Mouse (Mus musculus): ENCODE measurements at regions not wholly inside any gene's neighbourhood (a gene's known extent, or its start where the extent isn't known, plus 50 kb on each side); places are given as distances from the start of the nearest gene placed in this dataset.
A peak's percentile ranks its signal among the peaks of the same experiment; 100 is the strongest.

GRCm38 (mm10) chr14:98937933-98938332 is 56.2 kb downstream of the Rpl36a-ps1 start:
- DNase-seq (ENCODE audit: low read depth, low spot score): no peak

GRCm38 (mm10) chr14:98937373-98937772 is 56.7 kb downstream of the Rpl36a-ps1 start:
- no peak for DNase-seq (ENCODE audit: low read depth, low spot score)

- no peak for DNase-seq (ENCODE audit: low read depth, low spot score)
These were observed 60.7 kb downstream of the Rpl36a-ps1 start for GRCm38 (mm10) chr14:98933371-98933916.

GRCm38 (mm10) chr14:98929276-98929675 is 64.8 kb downstream of the Rpl36a-ps1 start:
- DNase-seq (ENCODE audit: low read depth, low spot score): no peak

GRCm38 (mm10) chr14:98908234-98908633 is 85.9 kb downstream of the Rpl36a-ps1 start:
- no peak for DNase-seq (ENCODE audit: low read depth, low spot score)

- DNase-seq (ENCODE audit: low read depth, low spot score): no peak
These were observed 95.2 kb downstream of the Rpl36a-ps1 start for GRCm38 (mm10) chr14:98898876-98899275.

GRCm38 (mm10) chr14:98897390-98897789 is 96.7 kb downstream of the Rpl36a-ps1 start:
- no peak for DNase-seq (ENCODE audit: low read depth, low spot score)

- no peak for DNase-seq (ENCODE audit: low read depth, low spot score)
These were observed 98.2 kb downstream of the Rpl36a-ps1 start for GRCm38 (mm10) chr14:98895933-98896332.

GRCm38 (mm10) chr14:98892670-98893069 is 101.4 kb downstream of the Rpl36a-ps1 start:
- no peak for DNase-seq (ENCODE audit: low read depth, low spot score)

- no peak for DNase-seq (ENCODE audit: low read depth, low spot score)
These were observed 102.7 kb downstream of the Rpl36a-ps1 start for GRCm38 (mm10) chr14:98891252-98891947.

GRCm38 (mm10) chr14:98887588-98887987 is 106.5 kb downstream of the Rpl36a-ps1 start:
- no peak for DNase-seq (ENCODE audit: low read depth, low spot score)

- peak; percentile 28 for DNase-seq (ENCODE audit: low read depth, low spot score)
These were observed 107.1 kb downstream of the Rpl36a-ps1 start for GRCm38 (mm10) chr14:98886982-98887381.

GRCm38 (mm10) chr14:98882586-98882985 is 111.5 kb downstream of the Rpl36a-ps1 start:
- DNase-seq (ENCODE audit: low read depth, low spot score): no peak

- DNase-seq (ENCODE audit: low read depth, low spot score): no peak
These were observed 116.2 kb downstream of the Rpl36a-ps1 start for GRCm38 (mm10) chr14:98877956-98878355.

GRCm38 (mm10) chr14:98873446-98873845 is 120.7 kb downstream of the Rpl36a-ps1 start:
- peak; percentile 11 for DNase-seq (ENCODE audit: low read depth, low spot score)

GRCm38 (mm10) chr14:98869888-98870287 is 124.2 kb downstream of the Rpl36a-ps1 start:
- no peak for DNase-seq (ENCODE audit: low read depth, low spot score)

- no peak for DNase-seq (ENCODE audit: low read depth, low spot score)
These were observed 127.2 kb downstream of the Rpl36a-ps1 start for GRCm38 (mm10) chr14:98866880-98867279.

GRCm38 (mm10) chr14:98864001-98864400 is 130.1 kb downstream of the Rpl36a-ps1 start:
- DNase-seq (ENCODE audit: low read depth, low spot score): no peak

- no peak for DNase-seq (ENCODE audit: low read depth, low spot score)
These were observed 130.5 kb downstream of the Rpl36a-ps1 start for GRCm38 (mm10) chr14:98863598-98863997.

GRCm38 (mm10) chr14:98862095-98862735 is 131.9 kb downstream of the Rpl36a-ps1 start:
- no peak for DNase-seq (ENCODE audit: low read depth, low spot score)

GRCm38 (mm10) chr14:98858801-98859200 is 135.3 kb downstream of the Rpl36a-ps1 start:
- DNase-seq (ENCODE audit: low read depth, low spot score): no peak

- peak; percentile 71 for DNase-seq (ENCODE audit: low read depth, low spot score)
These were observed 145.6 kb downstream of the Rpl36a-ps1 start for GRCm38 (mm10) chr14:98848500-98848899.

- no peak for DNase-seq (ENCODE audit: low read depth, low spot score)
These were observed 149.9 kb downstream of the Rpl36a-ps1 start for GRCm38 (mm10) chr14:98844221-98844620.

All from A20 (cell line).